Mouse (Mus musculus): ENCODE results near the gene Slc22a20.

DNA sequence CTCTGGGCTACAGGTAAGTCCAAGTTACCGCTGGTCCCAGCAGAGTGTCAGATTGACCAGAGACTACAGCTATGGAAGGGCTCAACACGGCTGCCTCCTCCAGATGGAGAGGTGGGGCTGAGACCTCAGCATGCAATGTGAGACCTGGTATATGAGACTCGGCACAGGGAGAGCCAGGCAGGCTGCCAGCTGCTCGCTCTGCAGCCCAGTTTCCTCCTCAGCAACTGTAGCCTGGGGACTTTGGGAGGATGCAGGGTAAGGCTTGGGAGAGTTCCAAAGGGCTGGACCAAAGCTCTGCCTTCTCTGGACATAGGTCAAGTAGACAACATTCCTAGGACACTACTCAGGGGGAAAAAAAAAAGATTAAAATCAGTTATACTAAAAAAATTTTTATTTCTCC, 45.8 kb downstream of the Slc22a20 start:
- TF ChIP-seq CTCF (IDR thresholded peaks at IDR 0.05; ENCODE audit: insufficient read depth, low read length) = no peak
- no peak for TF ChIP-seq POLR2A (IDR thresholded peaks at IDR 0.05; ENCODE audit: borderline replicate concordance, extremely low read depth, low read depth, low read length)
